8 mouse cellular contexts compared by ENCODE assay signal in the genomic region with DNA sequence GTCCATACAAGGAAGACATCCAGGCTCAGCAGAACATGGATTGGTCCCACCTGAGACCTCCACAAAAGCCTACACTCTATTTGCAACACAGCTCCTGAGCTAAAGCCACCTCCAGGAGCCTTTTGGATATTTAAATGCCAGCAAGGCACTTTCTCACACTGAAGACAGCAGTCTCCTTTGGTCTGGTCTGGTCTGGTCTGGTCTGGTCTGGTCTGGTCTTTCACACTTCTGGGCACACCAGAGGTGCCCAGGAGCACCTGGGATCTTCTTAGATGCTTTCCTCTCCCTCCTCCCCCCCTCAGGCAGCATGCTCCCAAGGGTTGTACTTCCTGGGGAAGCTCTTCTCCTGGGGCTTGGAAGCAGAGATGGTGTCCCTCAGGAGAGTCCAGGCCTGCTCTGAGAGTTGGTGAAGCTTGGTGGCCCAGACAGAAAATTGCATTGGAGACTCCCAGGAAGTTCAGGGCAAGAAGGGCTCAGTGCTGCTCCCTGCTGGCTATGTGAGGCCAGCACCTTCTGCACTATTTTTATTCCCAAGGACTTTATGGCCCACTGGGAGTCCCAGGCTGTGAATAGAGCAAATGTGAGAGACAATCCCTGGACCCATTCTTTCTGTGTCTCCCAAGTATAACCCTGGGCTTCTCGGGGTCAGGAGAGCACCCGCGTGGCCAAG. TPM values are rescaled to one million over a fixed set of nuclear protein-coding genes. Genes with fewer than 3 reads are reported as not detected.
DNase-seq lines count a peak whose midpoint lies in the region; ATAC-seq and TF ChIP-seq lines count a peak whose summit lies in the region.
"Had no signal": no experiment of that assay in that cellular context is flagged by ENCODE, and none has a peak within 500 bp of the region (broad histone marks: within the 10 kb centered on the region; RNA-seq: fewer than 3 reads in every experiment).

No protein-coding gene starts in this region.

- no peaks in the 10 kb centered on the region for H3K36me3 ChIP-seq in E14TG2a.4 (ENCODE audit: insufficient read depth, low read length)

- H3K4me1 ChIP-seq in E14TG2a.4 (replicated peaks; ENCODE audit: low read depth, low read length): peaks cover 19% of the 10 kb centered on the region
- no peaks in the 10 kb centered on the region for H3K4me1 ChIP-seq in lung, adult 2 months (ENCODE audit: control insufficient read depth, insufficient read depth, low read length)

- WGBS in lung, adult 2 months: 60% methylated on average over 3 of the region's 3 CpGs

- TF ChIP-seq POLR2A in lung, adult 2 months (IDR thresholded peaks at IDR 0.05; ENCODE audit: borderline replicate concordance, extremely low read depth, low read depth, low read length): no peak

- H3K4me3 ChIP-seq in left cerebral cortex, adult 2 months: no peak overlapping the region
- H3K4me3 ChIP-seq in E14TG2a.4 (replicated peaks; ENCODE audit: low read length): no peak overlapping the region
- H3K4me3 ChIP-seq in lung, adult 2 months (replicated peaks; ENCODE audit: extremely low read depth, low read depth, low read length): no peak overlapping the region

- H3K27me3 ChIP-seq in E14TG2a.4 (ENCODE audit: insufficient read depth, low read length): peaks cover 3% of the 10 kb centered on the region; the same call in 1 of the 2 replicates

- no peaks in the 10 kb centered on the region for H3K9me3 ChIP-seq in E14TG2a.4 (ENCODE audit: low read length)

- TF ChIP-seq CTCF in left cerebral cortex, adult 2 months (IDR thresholded peaks at IDR 0.05): peak; percentile 78
- peak; percentile 87 for TF ChIP-seq CTCF in E14TG2a.4 (conservative IDR thresholded peaks at IDR 0.05; ENCODE audit: low read length)
- peak; percentile 84 for TF ChIP-seq CTCF in lung, adult 2 months (IDR thresholded peaks at IDR 0.05; ENCODE audit: insufficient read depth, low read length)

- ATAC-seq in activated CD4-positive, CD25-positive, alpha-beta regulatory T cell, adult 4 months: peak; percentile 36

- DNase-seq in left cerebral cortex, adult 2 months (ENCODE audit: extremely low spot score in 1 of 2, low spot score in 2 of 2): no peak
- no peak for DNase-seq in left cerebral cortex, postnatal 25 days (ENCODE audit: low spot score in 2 of 2)
- DNase-seq in gastrocnemius, postnatal 10 days: peak; percentile 74
- peak; percentile 66 for DNase-seq in lung, adult 2 months
- peak; percentile 28 for DNase-seq in thymus, postnatal 14 days

- intact Hi-C loops in left cerebral cortex, adult 2 months (cut with DNase I): loop anchor here (1.0 to 2.0 kb wide), 2 partner anchors 38 to 131 kb away; partner anchors contain the start of gene Ppfia4
- intact Hi-C loops in left cerebral cortex, postnatal 25 days (cut with DNase I): loop anchor here (2.0 kb wide), 1 partner anchor 33 kb away; the partner anchor contains the start of gene Adora1

- peak overlapping the region; percentile 63 for H3K27ac ChIP-seq in left cerebral cortex, adult 2 months
- H3K27ac ChIP-seq: macrophage had no signal

RNA-seq across cellular contexts. Expression of gene Mybph, which starts 8.6 kb away (rescaled TPM):
- total RNA-seq in left cerebral cortex, adult 2 months (2021): under 1 TPM in 1 of 2 experiments, not detected in 1; 0.25 TPM
- under 1 TPM in 1 of 2 experiments, not detected in 1; 0.25 TPM for total RNA-seq in left cerebral cortex, postnatal 25 days (2021)
- not detected for polyA plus RNA-seq in activated CD4-positive, CD25-positive, alpha-beta regulatory T cell, adult 4 months (2017; shearing (Covaris generic))
- 100 to 1,000 TPM; 204 to 410 TPM for total RNA-seq in gastrocnemius, postnatal 10 days (2021)
- 0.14 and 7.7 TPM in 2 replicates for polyA plus RNA-seq in lung, adult 2 months (2012; rRNA removed)
- polyA plus RNA-seq: macrophage had no signal

RNA-seq across cellular contexts. Expression of gene Chil1, which starts 19.9 kb away (rescaled TPM):
- total RNA-seq in left cerebral cortex, adult 2 months (2021): 10 to 100 TPM; 14.0 TPM
- 10 to 100 TPM in 1 of 2 experiments, 1 to 10 TPM in 1; 9.1 to 11.6 TPM for total RNA-seq in left cerebral cortex, postnatal 25 days (2021)
- polyA plus RNA-seq in activated CD4-positive, CD25-positive, alpha-beta regulatory T cell, adult 4 months (2017; shearing (Covaris generic)): not detected
- total RNA-seq in gastrocnemius, postnatal 10 days (2021): 1 to 10 TPM; 1.9 TPM
- polyA plus RNA-seq in lung, adult 2 months (2012; rRNA removed): 1,144 and 1,277 TPM in 2 replicates

RNA-seq across cellular contexts. Expression of gene Adora1, which starts 33.3 kb away (rescaled TPM):
- 100 to 1,000 TPM; 180 to 188 TPM for total RNA-seq in left cerebral cortex, adult 2 months (2021)
- 100 to 1,000 TPM; 195 to 200 TPM for total RNA-seq in left cerebral cortex, postnatal 25 days (2021)
- polyA plus RNA-seq in activated CD4-positive, CD25-positive, alpha-beta regulatory T cell, adult 4 months (2017; shearing (Covaris generic)): under 1 TPM in 1 of 2 experiments, not detected in 1; 0.15 TPM
- total RNA-seq in gastrocnemius, postnatal 10 days (2021): under 1 TPM; 0.90 to 0.96 TPM
- polyA plus RNA-seq in lung, adult 2 months (2012; rRNA removed): 7.6 and 9.1 TPM in 2 replicates
- polyA plus RNA-seq: macrophage had no signal

Comparison
In these comparisons a context has a peak if more than half of its experiments do, and no peak if none do; other contexts are left out.
1. DNase-seq: peak in gastrocnemius, postnatal 10 days (single experiment), lung, adult 2 months (single experiment) and thymus, postnatal 14 days (single experiment); none in left cerebral cortex, adult 2 months (0 of 2) and left cerebral cortex, postnatal 25 days (0 of 2).
2. RNA of gene Mybph, which starts 8.6 kb away (total RNA-seq): 204 to 410 TPM in gastrocnemius, postnatal 10 days; 0.25 TPM in left cerebral cortex, postnatal 25 days and 0.25 TPM in left cerebral cortex, adult 2 months; every median in the first group is over 100 times any median in the second.
3. RNA of gene Adora1, which starts 33.3 kb away (total RNA-seq): 195 to 200 TPM in left cerebral cortex, postnatal 25 days and 180 to 188 TPM in left cerebral cortex, adult 2 months; 0.90 to 0.96 TPM in gastrocnemius, postnatal 10 days; every median in the first group is over 10 times any median in the second.
4. Peak in every context shown above with its lines, with median percentiles within 50 percentile points of each other: CTCF ChIP-seq.